Mouse (Mus musculus): ENCODE measurements around the gene Tlr9. TPM values are rescaled to one million over a fixed set of nuclear protein-coding genes. Genes with fewer than 3 reads are reported as not detected.

Gene Tlr9
- polyA plus RNA-seq, 1 experiment = 17.1 TPM

DNA sequence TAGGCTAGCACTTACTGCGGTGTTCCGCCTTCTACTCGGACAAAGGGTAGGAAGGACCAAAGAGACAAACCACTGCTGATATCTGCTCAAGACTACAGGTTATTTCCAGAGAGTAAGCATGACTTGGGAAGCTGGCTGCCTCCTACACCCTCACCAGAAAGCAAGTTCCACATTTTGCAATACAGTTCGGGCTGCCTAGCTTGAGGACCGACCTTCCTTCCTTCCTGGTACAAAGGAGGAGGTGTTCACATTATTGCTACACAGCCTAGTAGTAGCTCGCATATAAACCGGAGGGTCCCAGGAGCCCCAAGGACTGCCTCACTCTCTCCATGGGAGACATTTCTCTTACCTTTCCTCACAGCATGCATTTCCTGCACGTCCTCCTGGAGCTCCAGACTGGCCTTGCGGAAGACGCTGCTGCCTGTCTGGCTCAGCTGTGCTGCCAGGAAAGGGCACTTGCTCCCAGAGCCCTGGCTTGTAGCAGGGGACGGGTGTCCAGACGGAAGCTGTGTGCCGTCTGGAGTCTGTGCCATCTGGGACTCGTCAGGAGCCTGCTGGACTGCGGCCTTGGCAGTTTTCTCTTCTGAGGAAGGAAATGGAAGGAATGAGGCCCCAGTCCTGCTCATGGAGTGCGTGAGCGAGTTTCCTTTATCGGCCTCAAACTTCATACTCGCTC lies 20.6 kb downstream of the Tlr9 start:
- Histone ChIP-seq H3K27ac (ENCODE audit: control insufficient read depth, insufficient read depth, low read length) (no peak overlapping the region), H3K36me3 (ENCODE audit: control insufficient read depth, insufficient read depth, low read length) (peaks cover 23% of the 10 kb centered on the region), H3K4me3 (ENCODE audit: control insufficient read depth, insufficient read depth, low read length) (no peak overlapping the region), H3K4me1 (replicated peaks; ENCODE audit: control insufficient read depth, insufficient read depth, low read length) (peaks cover 10% of the 10 kb centered on the region), H3K27me3 (ENCODE audit: control insufficient read depth, insufficient read depth, low read length) (no peaks in the 10 kb centered on the region)
- 89% methylated on average over 19 of the region's 19 CpGs for WGBS
- TF ChIP-seq POLR2A (IDR thresholded peaks at IDR 0.05; ENCODE audit: control insufficient read depth, extremely low read depth, insufficient read depth, low read length, poor library complexity) (no peak), CTCF (IDR thresholded peaks at IDR 0.05; ENCODE audit: borderline replicate concordance, control insufficient read depth, extremely low read depth, insufficient read depth, low read length, poor library complexity) (no peak)
- no peak for DNase-seq

DNA sequence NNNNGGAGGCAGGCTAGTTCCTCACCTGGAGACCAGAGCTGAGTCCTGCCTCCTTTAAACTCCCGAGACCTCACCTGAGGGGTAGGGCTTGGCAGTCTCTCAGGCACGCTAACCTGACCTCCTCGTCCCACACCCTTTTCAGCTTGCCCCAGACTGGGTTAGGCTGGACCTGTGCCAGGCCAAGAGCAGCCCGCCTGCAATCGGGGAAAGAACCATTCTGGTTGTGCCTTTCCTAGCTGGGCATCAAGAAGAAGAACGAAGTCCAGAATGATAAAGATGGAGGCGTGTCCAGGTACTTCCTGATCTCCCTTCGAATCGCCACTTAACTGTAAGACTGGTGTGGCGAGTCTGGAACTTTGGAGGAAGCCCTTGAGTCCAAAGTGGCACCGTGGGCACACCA lies 27.2 kb downstream of the Tlr9 start:
- DNase-seq = no peak
- 90% methylated on average over 11 of the region's 11 CpGs for WGBS
- Histone ChIP-seq H3K4me1 (replicated peaks; ENCODE audit: control insufficient read depth, insufficient read depth, low read length) (peaks cover 14% of the 10 kb centered on the region), H3K27me3 (ENCODE audit: control insufficient read depth, insufficient read depth, low read length) (no peaks in the 10 kb centered on the region), H3K27ac (ENCODE audit: control insufficient read depth, insufficient read depth, low read length) (no peak overlapping the region), H3K4me3 (ENCODE audit: control insufficient read depth, insufficient read depth, low read length) (no peak overlapping the region), H3K36me3 (ENCODE audit: control insufficient read depth, insufficient read depth, low read length) (no peaks in the 10 kb centered on the region)
- TF ChIP-seq POLR2A (IDR thresholded peaks at IDR 0.05; ENCODE audit: control insufficient read depth, extremely low read depth, insufficient read depth, low read length, poor library complexity) (no peak), CTCF (IDR thresholded peaks at IDR 0.05; ENCODE audit: borderline replicate concordance, control insufficient read depth, extremely low read depth, insufficient read depth, low read length, poor library complexity) (no peak)

DNA sequence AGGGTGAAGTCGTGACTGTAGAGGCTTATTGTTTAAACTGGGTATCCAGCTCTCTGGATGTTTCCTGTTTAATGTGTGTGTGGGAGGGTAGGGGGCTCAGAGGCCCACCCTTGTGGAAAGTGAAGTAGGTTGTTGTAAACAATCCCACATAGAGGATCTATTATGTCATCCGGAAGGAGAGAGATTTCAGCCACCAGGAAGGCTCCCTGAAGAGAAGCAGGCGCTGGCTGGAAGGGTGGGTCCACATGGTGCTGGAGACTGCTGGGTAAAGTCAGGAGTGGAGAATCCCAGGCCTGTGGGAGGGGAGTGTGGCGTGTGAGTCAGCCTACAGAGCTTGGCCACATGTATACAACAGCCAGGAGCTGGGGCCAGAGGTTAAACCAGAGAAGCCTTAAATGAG lies 27.8 kb downstream of the Tlr9 start:
- H3K4me1 ChIP-seq (replicated peaks; ENCODE audit: control insufficient read depth, insufficient read depth, low read length) = peaks cover 14% of the 10 kb centered on the region
- H3K4me3 ChIP-seq (ENCODE audit: control insufficient read depth, insufficient read depth, low read length) = no peak overlapping the region
- H3K27ac ChIP-seq (ENCODE audit: control insufficient read depth, insufficient read depth, low read length) = no peak overlapping the region
- H3K36me3 ChIP-seq (ENCODE audit: control insufficient read depth, insufficient read depth, low read length) = no peaks in the 10 kb centered on the region
- H3K27me3 ChIP-seq (ENCODE audit: control insufficient read depth, insufficient read depth, low read length) = no peaks in the 10 kb centered on the region
- TF ChIP-seq POLR2A (IDR thresholded peaks at IDR 0.05; ENCODE audit: control insufficient read depth, extremely low read depth, insufficient read depth, low read length, poor library complexity) = no peak
- TF ChIP-seq CTCF (IDR thresholded peaks at IDR 0.05; ENCODE audit: borderline replicate concordance, control insufficient read depth, extremely low read depth, insufficient read depth, low read length, poor library complexity) = no peak
- no peak for DNase-seq
- 87% methylated on average over 4 of the region's 4 CpGs for WGBS

DNA sequence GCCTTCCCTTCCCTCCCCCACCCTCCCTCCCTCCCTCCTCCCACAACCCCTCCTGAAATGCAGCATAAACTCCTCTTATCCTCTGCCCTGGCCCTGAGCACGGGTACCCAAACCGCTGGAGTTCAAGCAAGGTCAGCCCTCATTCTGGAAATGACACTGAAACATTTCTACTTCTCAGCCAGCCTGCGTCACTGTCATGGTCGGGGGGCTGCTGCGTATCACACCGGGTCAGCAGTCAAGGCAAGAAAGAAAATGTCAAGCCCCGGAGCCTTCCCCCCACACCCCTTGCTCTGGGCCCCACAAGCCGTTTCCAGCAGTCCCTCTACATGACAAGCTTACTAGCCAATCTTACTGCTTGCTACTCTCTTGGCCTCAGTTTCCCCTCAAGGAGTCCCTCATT lies 28.7 kb downstream of the Tlr9 start:
- Histone ChIP-seq H3K27ac (ENCODE audit: control insufficient read depth, insufficient read depth, low read length) (no peak overlapping the region), H3K36me3 (ENCODE audit: control insufficient read depth, insufficient read depth, low read length) (no peaks in the 10 kb centered on the region), H3K4me1 (replicated peaks; ENCODE audit: control insufficient read depth, insufficient read depth, low read length) (peaks cover 14% of the 10 kb centered on the region), H3K4me3 (ENCODE audit: control insufficient read depth, insufficient read depth, low read length) (no peak overlapping the region), H3K27me3 (ENCODE audit: control insufficient read depth, insufficient read depth, low read length) (no peaks in the 10 kb centered on the region)
- 90% methylated on average over 8 of the region's 8 CpGs for WGBS
- DNase-seq = no peak
- TF ChIP-seq POLR2A (IDR thresholded peaks at IDR 0.05; ENCODE audit: control insufficient read depth, extremely low read depth, insufficient read depth, low read length, poor library complexity) = no peak
- TF ChIP-seq CTCF (IDR thresholded peaks at IDR 0.05; ENCODE audit: borderline replicate concordance, control insufficient read depth, extremely low read depth, insufficient read depth, low read length, poor library complexity) = no peak

DNA sequence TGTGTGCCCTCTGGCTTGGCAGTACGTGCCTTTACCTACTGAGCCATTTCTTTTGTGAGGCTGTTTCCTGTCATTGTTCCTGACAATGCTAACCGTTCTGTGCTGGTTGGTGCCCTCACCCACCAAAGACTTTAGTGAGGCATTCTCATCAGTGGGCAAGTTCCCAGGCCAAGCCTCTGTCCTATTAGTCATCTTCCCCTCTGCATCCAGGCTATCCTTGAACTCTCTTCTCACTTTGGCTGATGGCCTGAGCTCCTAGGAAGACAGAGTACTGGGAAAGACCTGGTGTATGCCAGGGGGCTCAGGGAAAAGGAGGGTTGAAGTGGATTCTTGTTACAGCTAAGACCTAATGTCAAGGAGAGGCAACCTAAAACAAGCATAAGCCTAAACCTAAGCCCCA lies 31.6 kb downstream of the Tlr9 start:
- Histone ChIP-seq H3K4me3 (ENCODE audit: control insufficient read depth, insufficient read depth, low read length) (no peak overlapping the region), H3K4me1 (replicated peaks; ENCODE audit: control insufficient read depth, insufficient read depth, low read length) (0 out of 2 replicates have a peak, but pooled peaks cover under 1% of the 10 kb centered on the region), H3K27me3 (ENCODE audit: control insufficient read depth, insufficient read depth, low read length) (no peaks in the 10 kb centered on the region), H3K36me3 (ENCODE audit: control insufficient read depth, insufficient read depth, low read length) (no peaks in the 10 kb centered on the region), H3K27ac (ENCODE audit: control insufficient read depth, insufficient read depth, low read length) (no peak overlapping the region)
- no peak for DNase-seq
- TF ChIP-seq CTCF (IDR thresholded peaks at IDR 0.05; ENCODE audit: borderline replicate concordance, control insufficient read depth, extremely low read depth, insufficient read depth, low read length, poor library complexity) = no peak
- no peak for TF ChIP-seq POLR2A (IDR thresholded peaks at IDR 0.05; ENCODE audit: control insufficient read depth, extremely low read depth, insufficient read depth, low read length, poor library complexity)
- 73% methylated on average over 2 of the region's 2 CpGs for WGBS

DNA sequence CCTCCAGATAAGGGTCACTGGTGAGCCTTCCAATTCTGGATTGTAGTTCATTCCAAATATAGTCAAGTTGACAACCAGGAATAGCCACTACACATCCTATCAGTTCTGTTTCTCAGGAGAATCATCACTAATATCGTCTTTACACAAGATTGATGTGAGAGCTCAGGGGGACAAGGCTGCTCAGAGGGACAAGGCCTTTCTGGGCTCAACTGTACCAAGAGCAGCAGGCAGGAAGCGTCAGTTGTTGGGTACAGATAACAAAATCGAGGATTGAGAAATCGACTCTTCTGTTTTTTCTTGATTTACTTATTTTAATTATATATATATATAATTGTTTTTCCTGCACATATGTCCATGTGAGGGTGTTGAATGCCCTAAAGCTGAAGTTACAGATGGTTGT lies 36.0 kb downstream of the Tlr9 start:
- H3K4me3 ChIP-seq (ENCODE audit: control insufficient read depth, insufficient read depth, low read length) = no peak overlapping the region
- no peaks in the 10 kb centered on the region for H3K36me3 ChIP-seq (ENCODE audit: control insufficient read depth, insufficient read depth, low read length)
- WGBS = 53% methylated on average over 4 of the region's 4 CpGs
- no peak overlapping the region for H3K27ac ChIP-seq (ENCODE audit: control insufficient read depth, insufficient read depth, low read length)
- H3K27me3 ChIP-seq (ENCODE audit: control insufficient read depth, insufficient read depth, low read length) = no peaks in the 10 kb centered on the region
- no peak for DNase-seq
- TF ChIP-seq POLR2A (IDR thresholded peaks at IDR 0.05; ENCODE audit: control insufficient read depth, extremely low read depth, insufficient read depth, low read length, poor library complexity) (no peak), CTCF (IDR thresholded peaks at IDR 0.05; ENCODE audit: borderline replicate concordance, control insufficient read depth, extremely low read depth, insufficient read depth, low read length, poor library complexity) (no peak)
- H3K4me1 ChIP-seq (replicated peaks; ENCODE audit: control insufficient read depth, insufficient read depth, low read length) = 0 out of 2 replicates have a peak, but pooled peaks cover 2% of the 10 kb centered on the region
